Mouse (Mus musculus): ENCODE data around the gene Rasgef1a.

Rasgef1a gene

DNA sequence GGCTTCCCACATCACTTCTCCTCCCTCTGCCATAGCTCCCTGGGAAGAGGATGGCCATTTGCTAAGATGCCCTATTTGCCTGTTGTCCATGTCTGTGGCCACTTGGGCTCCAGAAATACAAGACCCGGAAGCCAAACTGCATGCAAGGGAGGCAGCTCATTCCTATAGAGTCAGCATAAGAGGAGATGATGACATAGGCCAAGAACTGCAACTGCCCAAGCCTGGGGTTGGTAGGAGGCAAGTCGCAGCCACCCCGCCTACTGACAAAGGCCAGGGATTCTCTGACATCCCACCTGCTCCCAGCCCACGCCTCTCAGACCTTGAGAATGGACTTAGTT is 59.7 kb downstream of the Rasgef1a start:
- no peak for DNase-seq (ENCODE audit: low read depth, low spot score)

DNA sequence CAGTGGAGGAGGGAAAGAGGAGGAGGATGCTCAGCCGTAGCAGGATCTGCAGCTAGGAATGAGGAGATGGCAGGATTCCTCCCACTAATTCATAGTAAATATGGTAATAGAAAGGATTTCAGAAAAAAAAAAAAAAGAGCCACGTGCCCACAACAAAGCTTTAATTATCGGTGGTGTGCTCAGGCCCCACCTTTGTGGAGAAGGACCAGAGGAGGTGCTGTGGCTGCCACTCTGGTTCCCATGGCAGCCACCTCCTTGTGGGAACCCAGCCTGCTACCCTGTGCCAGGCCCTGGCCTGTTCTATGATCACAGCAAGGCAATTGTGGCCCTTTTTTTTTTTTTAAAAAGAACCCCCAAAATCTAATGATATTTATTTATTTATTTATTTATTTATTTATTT is 60.2 kb downstream of the Rasgef1a start:
- no peak for DNase-seq (ENCODE audit: low read depth, low spot score)

DNA sequence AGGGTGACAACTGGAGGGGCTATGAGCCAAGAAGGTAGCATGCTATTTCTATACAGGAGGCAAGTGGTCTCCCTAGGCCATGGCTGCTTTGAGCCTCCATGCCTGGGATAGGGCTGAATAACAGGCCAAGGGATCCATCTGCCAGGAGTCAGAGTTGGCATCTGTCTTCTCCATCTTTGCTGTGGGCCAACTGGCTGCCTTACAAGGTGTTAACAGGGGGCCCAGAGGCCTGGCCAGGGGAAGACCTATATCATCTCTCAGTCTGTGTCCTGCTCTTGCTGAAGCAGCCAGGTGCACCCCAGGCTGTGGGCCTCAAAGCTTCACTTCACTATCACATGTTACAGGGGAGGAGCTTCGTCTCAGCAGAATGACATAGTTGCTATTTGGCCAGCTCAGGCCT is 60.9 kb downstream of the Rasgef1a start:
- DNase-seq (ENCODE audit: low read depth, low spot score), result no peak

GRCm38 (mm10) chr6:118074151-118074550 is 62.9 kb downstream of the Rasgef1a start:
- no peak for DNase-seq (ENCODE audit: low read depth, low spot score)

- DNase-seq (ENCODE audit: low read depth, low spot score), result no peak
Measured at GRCm38 (mm10) chr6:118076256-118076655, 65.0 kb downstream of the Rasgef1a start.

- no peak for DNase-seq (ENCODE audit: low read depth, low spot score)
Measured at GRCm38 (mm10) chr6:118076748-118077147, 65.5 kb downstream of the Rasgef1a start.

DNA sequence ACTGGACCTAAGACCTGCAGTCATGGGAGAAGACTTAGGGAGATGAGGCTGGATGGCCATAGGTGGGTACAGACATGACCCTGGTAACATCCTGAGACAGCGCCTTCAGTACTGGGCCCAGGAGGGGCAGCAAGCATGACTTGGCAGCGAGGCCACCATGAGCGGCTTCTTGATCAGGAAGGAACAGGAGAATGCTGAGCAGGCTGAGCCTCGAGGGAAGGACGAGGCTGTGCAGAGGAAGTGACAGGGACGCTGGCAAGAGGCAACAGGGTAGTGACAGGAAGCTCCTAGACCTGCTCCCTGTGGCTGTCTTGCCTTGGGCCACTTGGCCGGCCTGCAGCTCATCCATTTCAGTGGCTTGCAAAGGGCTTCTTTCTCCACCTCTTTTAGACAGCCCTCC is 66.2 kb downstream of the Rasgef1a start:
- no peak for DNase-seq (ENCODE audit: low read depth, low spot score)

DNA sequence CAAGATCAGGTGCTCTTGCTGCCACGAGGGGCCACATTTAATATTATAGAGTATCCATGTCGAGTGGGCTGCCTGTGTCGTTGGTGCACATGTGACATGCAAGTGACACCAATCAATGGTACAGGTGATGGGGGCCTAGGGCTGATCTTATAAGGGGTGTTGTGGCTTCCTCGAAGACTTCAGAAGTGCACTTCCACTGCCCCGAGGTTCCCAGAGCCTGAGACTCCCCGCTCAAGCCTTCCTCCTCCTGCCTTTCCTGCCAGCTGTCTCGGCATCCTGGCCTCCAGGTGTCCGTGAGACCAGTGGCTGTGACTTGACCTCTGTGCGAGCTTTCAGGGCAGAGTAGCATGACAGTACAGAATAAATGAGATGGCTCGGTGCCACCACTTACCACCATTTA is 67.5 kb downstream of the Rasgef1a start:
- DNase-seq (ENCODE audit: low read depth, low spot score), result no peak

GRCm38 (mm10) chr6:118079292-118079691 is 68.1 kb downstream of the Rasgef1a start:
- no peak for DNase-seq (ENCODE audit: low read depth, low spot score)

DNA sequence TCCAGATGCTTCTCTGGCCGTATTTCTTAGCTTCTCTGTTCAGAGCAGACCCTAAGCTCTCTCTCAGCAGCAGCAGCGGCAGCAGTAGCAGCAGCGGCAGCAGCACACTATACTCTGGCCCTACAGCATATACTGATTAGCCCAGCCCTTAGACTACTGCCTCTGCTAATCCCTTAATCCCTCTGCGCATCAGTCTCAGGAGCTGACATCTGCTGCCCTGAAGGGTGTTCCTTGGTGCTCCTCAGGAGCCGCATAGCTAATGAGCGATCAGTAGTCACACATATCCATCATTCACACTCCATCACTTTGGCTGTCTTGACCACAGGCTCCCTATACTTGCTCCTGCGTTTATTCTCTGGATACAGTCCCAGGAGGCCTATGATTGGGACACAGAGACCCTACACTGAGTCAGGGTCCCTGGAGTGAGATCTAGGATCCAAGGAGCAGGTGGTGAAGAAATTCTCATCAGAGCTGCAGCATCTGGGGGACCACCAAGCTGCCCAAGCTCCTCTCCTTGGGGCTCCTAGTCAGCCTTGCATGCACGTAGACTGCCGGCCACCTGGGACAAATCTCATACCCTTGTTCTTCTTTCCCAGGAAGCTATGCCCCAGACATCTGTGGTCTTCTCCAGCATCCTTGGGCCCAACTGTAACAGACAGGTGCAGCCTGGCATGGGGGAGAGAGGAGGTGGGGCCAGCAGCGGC is 68.7 kb downstream of the Rasgef1a start:
- DNase-seq (ENCODE audit: low read depth, low spot score), result no peak

DNA sequence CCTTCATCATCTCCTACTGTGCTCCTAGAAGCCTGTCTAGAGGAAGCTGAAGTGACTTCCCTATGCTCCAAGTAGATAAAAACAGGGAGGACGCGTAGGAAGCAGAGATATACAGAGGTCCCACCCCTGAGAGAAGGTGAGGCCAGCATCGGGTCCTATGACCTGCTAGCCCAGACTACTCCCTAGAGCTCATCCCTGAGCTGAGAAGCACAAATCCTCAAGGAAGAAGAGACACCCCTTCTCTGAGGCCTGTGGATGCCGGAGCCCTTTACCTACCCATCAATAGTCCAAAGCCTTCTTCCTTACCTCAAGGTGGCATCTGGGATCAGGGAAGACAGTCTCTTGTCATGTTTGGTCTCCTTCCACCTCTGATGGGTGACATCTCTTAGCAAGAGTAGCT is 69.5 kb downstream of the Rasgef1a start:
- no peak for DNase-seq (ENCODE audit: low read depth, low spot score)

GRCm38 (mm10) chr6:118082384-118082783 is 71.1 kb downstream of the Rasgef1a start:
- no peak for DNase-seq (ENCODE audit: low read depth, low spot score)

DNA sequence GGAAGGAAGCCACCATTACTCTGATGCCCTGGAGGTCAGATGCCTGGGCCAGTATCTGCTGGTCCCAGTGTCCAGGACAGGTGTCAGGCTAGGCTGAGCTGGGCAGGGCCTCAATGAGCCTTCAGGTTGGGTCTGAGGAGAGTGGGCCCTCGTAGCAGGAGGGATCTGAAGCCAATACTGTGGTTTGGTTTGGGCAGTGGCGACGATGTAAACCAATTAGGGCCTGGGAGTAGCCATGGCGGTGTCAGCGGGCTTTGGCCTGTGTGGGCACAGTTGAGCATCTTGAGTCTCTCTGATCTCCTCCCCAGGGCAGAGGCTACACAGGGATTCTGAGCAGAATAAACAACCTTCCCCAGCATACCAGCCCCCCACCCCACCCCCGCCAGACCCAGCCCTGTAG is 72.4 kb downstream of the Rasgef1a start:
- DNase-seq (ENCODE audit: low read depth, low spot score), result no peak

DNA sequence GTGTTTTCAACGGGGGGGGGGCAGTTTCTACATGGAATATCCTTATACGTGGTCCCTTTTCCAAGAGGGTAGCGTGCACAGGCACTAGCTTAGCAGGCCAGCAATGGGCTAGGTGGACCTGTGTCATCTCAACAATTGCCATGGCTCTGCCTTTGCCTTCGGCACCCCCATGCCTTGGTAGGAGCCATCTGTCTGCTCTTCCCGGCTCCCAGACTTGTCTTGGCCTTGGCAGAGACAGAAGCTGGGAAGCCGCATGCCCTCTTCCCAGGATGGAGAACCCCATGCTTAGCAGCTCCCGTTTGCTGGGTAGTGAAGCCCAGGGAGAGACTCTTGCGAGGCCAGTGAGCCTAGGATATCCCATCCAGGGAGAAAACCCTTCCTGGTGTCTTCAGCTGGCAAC is 73.4 kb downstream of the Rasgef1a start:
- DNase-seq (ENCODE audit: low read depth, low spot score), result no peak

DNA sequence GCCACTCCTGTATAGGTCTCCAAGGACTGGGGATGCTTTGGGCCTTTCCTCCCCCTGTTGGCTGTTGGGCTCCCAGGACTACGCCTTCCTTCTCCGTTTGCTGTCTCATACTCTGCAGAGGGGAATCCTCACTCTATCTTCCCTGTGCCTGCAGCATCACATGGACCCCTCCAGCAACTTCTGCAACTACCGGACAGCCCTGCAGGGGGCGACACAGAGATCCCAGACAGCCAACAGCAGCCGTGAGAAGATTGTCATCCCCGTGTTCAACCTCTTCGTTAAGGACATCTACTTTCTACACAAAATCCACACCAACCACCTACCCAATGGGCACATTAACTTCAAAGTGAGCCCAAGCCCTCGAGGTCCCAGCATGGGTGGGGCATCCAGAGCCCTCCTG is 76.7 kb downstream of the Rasgef1a start:
- no peak for DNase-seq (ENCODE audit: low read depth, low spot score)

DNA sequence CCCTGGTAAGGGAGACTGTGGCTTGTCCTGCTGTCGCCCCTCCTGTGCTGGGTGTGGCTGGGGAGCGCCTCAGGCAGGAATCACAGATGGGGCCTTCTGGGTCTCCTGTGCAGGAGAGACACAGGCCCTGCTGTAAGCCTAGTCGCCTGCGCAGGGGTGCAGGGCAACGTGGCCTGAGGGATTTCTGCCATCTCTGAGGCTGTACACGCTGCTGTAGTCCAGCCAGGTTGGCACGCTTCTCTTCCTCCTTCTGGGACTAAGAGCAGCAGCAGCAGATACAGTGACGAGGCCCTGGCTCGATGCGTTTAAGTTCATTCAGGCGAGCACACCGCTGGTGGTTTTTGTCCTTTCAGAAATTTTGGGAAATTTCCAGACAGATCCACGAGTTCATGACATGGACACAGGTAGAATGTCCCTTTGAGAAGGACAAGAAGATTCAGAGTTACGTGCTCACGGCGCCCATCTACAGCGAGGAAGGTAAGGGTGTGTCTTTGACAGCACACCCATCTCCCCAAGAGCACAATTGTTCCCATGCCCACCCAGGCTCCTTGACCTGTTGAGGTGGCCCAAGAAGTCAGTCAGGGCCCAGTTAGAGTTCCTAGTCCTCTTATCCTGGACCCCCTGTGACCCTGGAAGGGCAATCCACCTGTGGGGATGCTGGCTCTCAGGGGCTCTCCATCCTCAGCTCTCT is 77.7 kb downstream of the Rasgef1a start:
- no peak for DNase-seq (ENCODE audit: low read depth, low spot score)

GRCm38 (mm10) chr6:118090827-118091226 is 79.6 kb downstream of the Rasgef1a start:
- DNase-seq (ENCODE audit: low read depth, low spot score), result no peak

- no peak for DNase-seq (ENCODE audit: low read depth, low spot score)
Measured at GRCm38 (mm10) chr6:118097765-118098365, 86.6 kb downstream of the Rasgef1a start.

GRCm38 (mm10) chr6:118099311-118099802 is 88.1 kb downstream of the Rasgef1a start:
- no peak for DNase-seq (ENCODE audit: low read depth, low spot score)

GRCm38 (mm10) chr6:118111810-118112209 is 100.6 kb downstream of the Rasgef1a start:
- DNase-seq (ENCODE audit: low read depth, low spot score), result no peak

GRCm38 (mm10) chr6:118122767-118123166 is 111.5 kb downstream of the Rasgef1a start:
- DNase-seq (ENCODE audit: low read depth, low spot score), result peak; percentile 32

DNA sequence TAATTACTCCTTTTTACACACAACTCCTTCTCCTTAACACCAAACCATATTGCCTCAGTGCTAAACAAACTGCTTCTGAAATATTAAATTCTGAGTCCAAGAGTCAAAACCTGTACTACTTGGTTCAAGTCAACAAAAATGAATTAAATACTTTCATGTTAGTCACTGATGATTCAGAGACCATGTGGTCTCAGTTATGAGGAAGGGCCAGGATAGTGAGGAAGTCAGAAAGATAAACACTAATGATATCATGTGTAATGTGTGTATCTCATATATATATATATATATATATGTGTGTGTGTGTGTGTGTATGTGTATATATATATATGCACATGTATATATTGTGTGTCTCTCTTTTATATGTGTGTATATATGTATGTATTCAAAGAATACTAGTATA is 115.3 kb downstream of the Rasgef1a start:
- no peak for DNase-seq (ENCODE audit: low read depth, low spot score)

- DNase-seq (ENCODE audit: low read depth, low spot score), result no peak
Measured at GRCm38 (mm10) chr6:118127198-118127597, 116.0 kb downstream of the Rasgef1a start.
